Mouse (Mus musculus) MEL (cell line): ENCODE measurements around the gene Hs3st6. TPM values are rescaled to one million over a fixed set of nuclear protein-coding genes. Genes with fewer than 3 reads are reported as not detected.

ENCODE experiments used
- DNase-seq: peaks from one replicate; pipeline ENCODE4 v3.0.0; 2011; ENCODE audit warnings: low read depth, low spot score
- H3K27ac ChIP-seq: 2 replicates; pipeline ENCODE4 v1.5.1; 2012; ENCODE audit warnings: low read depth, mild to moderate bottlenecking, control low read depth, low read length, moderate library complexity; ENCODE audit not compliant: control insufficient read depth
- H3K27me3 ChIP-seq, 2 experiments: fragments of 150-350 bp in 1 of 2; sonication (generic) in 1 of 2; 2 replicates each; pipeline ENCODE4 v1.6.1; 2012; ENCODE audit warnings: low read length in 2 of 2, mild to moderate bottlenecking in 2 of 2, improper control_type of control experiment in 1 of 2, moderate library complexity in 1 of 2; ENCODE audit not compliant: insufficient read depth in 2 of 2, control insufficient read depth in 1 of 2
- H3K36me3 ChIP-seq, 2 experiments: 2 replicates each; pipeline ENCODE4 v1.6.1; 2012 to 2014; ENCODE audit warnings: low read length in 2 of 2, improper control_type of control experiment in 1 of 2, inconsistent platforms in 1 of 2, mild to moderate bottlenecking in 1 of 2; ENCODE audit not compliant: insufficient read depth in 2 of 2, control insufficient read depth in 1 of 2
- H3K4me1 ChIP-seq, 2 experiments: fragments of 150-350 bp in 1 of 2; sonication (generic) in 1 of 2; 2 replicates each; pipeline ENCODE4 v1.6.1; 2012; ENCODE audit warnings: low read length in 2 of 2, improper control_type of control experiment in 1 of 2, mild to moderate bottlenecking in 1 of 2; ENCODE audit not compliant: insufficient read depth in 2 of 2, control insufficient read depth in 1 of 2
- H3K4me3 ChIP-seq, 2 experiments: fragments of 150-350 bp in 1 of 2; sonication (generic) in 1 of 2; 2 replicates each; pipeline ENCODE4 v1.5.1; 2012; ENCODE audit warnings: low read depth in 2 of 2, low read length in 2 of 2, mild to moderate bottlenecking in 2 of 2, moderate library complexity in 2 of 2, control low read depth in 1 of 2, improper control_type of control experiment in 1 of 2; ENCODE audit not compliant: control insufficient read depth in 1 of 2, insufficient read depth in 1 of 2
- H3K79me2 ChIP-seq: 2 replicates; pipeline ENCODE4 v1.6.1; 2012; ENCODE audit warnings: mild to moderate bottlenecking, low read length, moderate library complexity; ENCODE audit not compliant: control insufficient read depth, poor library complexity, insufficient read depth
- H3K9ac ChIP-seq: 2 replicates; pipeline ENCODE4 v1.6.1; 2012; ENCODE audit warnings: low read depth, mild to moderate bottlenecking, control low read depth, low read length, moderate library complexity; ENCODE audit not compliant: control insufficient read depth, poor library complexity, severe bottlenecking
- H3K9me3 ChIP-seq: fragments of 150-350 bp; sonication (generic); replicated peaks from 2 replicates; pipeline ENCODE4 v1.6.1; 2012; ENCODE audit warnings: mild to moderate bottlenecking, low read length, improper control_type of control experiment, moderate library complexity; ENCODE audit not compliant: insufficient read depth
- CHD1 ChIP-seq: IDR thresholded peaks from 2 replicates; pipeline ENCODE4 v1.6.1; 2012; ENCODE audit warnings: low read depth, mild to moderate bottlenecking, inconsistent platforms, low read length, improper control_type of control experiment
- CTCF ChIP-seq, 3 experiments: IDR thresholded peaks in 2 of 3; conservative IDR thresholded peaks in 1 of 3; 2 replicates each; pipeline ENCODE4 v1.5.1; 2011 to 2012; ENCODE audit warnings: low read length in 3 of 3, low read depth in 2 of 3, mild to moderate bottlenecking in 2 of 3, improper control_type of control experiment in 1 of 3, inconsistent platforms in 1 of 3, mixed read lengths in 1 of 3, moderate library complexity in 1 of 3; ENCODE audit not compliant: control insufficient read depth in 1 of 3, insufficient read depth in 1 of 3, poor library complexity in 1 of 3, severe bottlenecking in 1 of 3
- E2F4 ChIP-seq: IDR thresholded peaks from 2 replicates; pipeline ENCODE4 v1.6.1; 2011; ENCODE audit warnings: low read depth, low read length, improper control_type of control experiment, borderline replicate concordance
- EP300 ChIP-seq, 2 experiments: IDR thresholded peaks; 2 replicates each; pipeline ENCODE4 v1.6.1; 2011; ENCODE audit warnings: improper control_type of control experiment in 2 of 2, low read length in 2 of 2, low read depth in 1 of 2, mild to moderate bottlenecking in 1 of 2
- GATA1 ChIP-seq: IDR thresholded peaks from 2 replicates; pipeline ENCODE4 v1.6.1; 2011; ENCODE audit warnings: low read depth, low read length, improper control_type of control experiment
- JUND ChIP-seq: IDR thresholded peaks from 2 replicates; pipeline ENCODE4 v1.6.1; 2011; ENCODE audit warnings: low read depth, mild to moderate bottlenecking, improper control_type of control experiment, low read length
- KAT2A ChIP-seq: conservative IDR thresholded peaks from 2 replicates; pipeline ENCODE4 v1.6.1; 2012; ENCODE audit warnings: low read depth, low read length, improper control_type of control experiment, inconsistent platforms
- MAFK ChIP-seq: IDR thresholded peaks from 2 replicates; pipeline ENCODE4 v1.6.1; 2011; ENCODE audit warnings: low read depth, mild to moderate bottlenecking, low read length, improper control_type of control experiment, borderline replicate concordance
- MAX ChIP-seq: IDR thresholded peaks from 2 replicates; pipeline ENCODE4 v1.6.1; 2011; ENCODE audit warnings: low read length, improper control_type of control experiment
- MEF2A ChIP-seq: IDR thresholded peaks from 2 replicates; pipeline ENCODE4 v1.6.1; 2014; ENCODE audit warnings: low read depth, mild to moderate bottlenecking, inconsistent platforms, low read length, improper control_type of control experiment; ENCODE audit not compliant: poor library complexity, insufficient replicate concordance, severe bottlenecking; ENCODE audit errors: extremely low read depth
- MXI1 ChIP-seq: IDR thresholded peaks from 2 replicates; pipeline ENCODE4 v1.6.1; 2011; ENCODE audit warnings: mild to moderate bottlenecking, low read depth, low read length, improper control_type of control experiment
- MYC ChIP-seq: IDR thresholded peaks from 2 replicates; pipeline ENCODE4 v1.6.1; 2011; ENCODE audit warnings: low read depth, mild to moderate bottlenecking, low read length, improper control_type of control experiment, moderate library complexity
- NRF1 ChIP-seq: IDR thresholded peaks from 2 replicates; pipeline ENCODE4 v1.6.1; 2014; ENCODE audit warnings: low read depth, mild to moderate bottlenecking, inconsistent platforms, low read length, improper control_type of control experiment, moderate library complexity; ENCODE audit not compliant: poor library complexity, insufficient read depth, severe bottlenecking
- POLR2A ChIP-seq, 2 experiments: IDR thresholded peaks; 2 replicates each; pipeline ENCODE4 v1.6.1; 2011 to 2012; ENCODE audit warnings: low read length in 2 of 2, mild to moderate bottlenecking in 2 of 2, control low read depth in 1 of 2, improper control_type of control experiment in 1 of 2, low read depth in 1 of 2, moderate library complexity in 1 of 2; ENCODE audit not compliant: control insufficient read depth in 1 of 2, insufficient read depth in 1 of 2, poor library complexity in 1 of 2
- POLR2AphosphoS5 ChIP-seq: IDR thresholded peaks from 2 replicates; pipeline ENCODE4 v1.6.1; 2012; ENCODE audit warnings: low read depth, borderline replicate concordance, mild to moderate bottlenecking, inconsistent platforms, low read length, moderate library complexity, mixed read lengths
- TAL1 ChIP-seq: IDR thresholded peaks from 2 replicates; pipeline ENCODE4 v1.6.1; 2012; ENCODE audit warnings: mild to moderate bottlenecking, inconsistent platforms, low read length, moderate library complexity, mixed read lengths
- UBTF ChIP-seq: IDR thresholded peaks from 2 replicates; pipeline ENCODE4 v1.6.1; 2012; ENCODE audit warnings: low read depth, mild to moderate bottlenecking, inconsistent platforms, low read length, improper control_type of control experiment, moderate library complexity, borderline replicate concordance; ENCODE audit not compliant: insufficient read depth
- ZMIZ1 ChIP-seq: IDR thresholded peaks from 2 replicates; pipeline ENCODE4 v1.6.1; 2012; ENCODE audit warnings: low read depth, mild to moderate bottlenecking, inconsistent platforms, low read length, improper control_type of control experiment, moderate library complexity
- ZNF384 ChIP-seq: IDR thresholded peaks from 2 replicates; pipeline ENCODE4 v1.6.1; 2012; ENCODE audit warnings: low read depth, mild to moderate bottlenecking, inconsistent platforms, low read length, improper control_type of control experiment
- polyA plus RNA-seq, 2 experiments: library from polyadenylated mRNA; stranded (reverse) in 1 of 2; unstranded in 1 of 2; fragments of >175 nt in 1 of 2; fragments of >200 nt in 1 of 2; gene quantifications; 2 replicates each; pipeline versions ENCODE4 v1.2.1 to v1.2.4; 2012; ENCODE audit warnings: low replicate concordance in 2 of 2, low read depth in 1 of 2; ENCODE audit not compliant: insufficient read length in 2 of 2, insufficient read depth in 1 of 2, missing spikeins in 1 of 2
- total RNA-seq: library from RNA; depleted of rRNA; stranded (reverse); fragments of 300-350 nt; gene quantifications from 2 replicates; pipeline ENCODE4 v1.2.3, GENCODE M21; 2012

Hs3st6 gene
- total and polyA plus RNA-seq, 3 experiments, result not detected

GRCm38 (mm10) chr17:24736330-24737051 lies 16.3 kb upstream of the Hs3st6 start, which contains the start of gene Msrb1 (continued):
- no peak for TF ChIP-seq GATA1
- TF ChIP-seq MAX, result no peak
- no peak for TF ChIP-seq POLR2AphosphoS5
- TF ChIP-seq, all 39 proteins: peak for 10

GRCm38 (mm10) chr17:24737135-24737810 lies 15.5 kb upstream of the Hs3st6 start:
- H3K27ac ChIP-seq, result no peak overlapping the region

GRCm38 (mm10) chr17:24738238-24738637 lies 14.6 kb upstream of the Hs3st6 start:
- H3K79me2 ChIP-seq, result peaks cover 2% of the 10 kb centered on the region; the same call in 1 of the 2 replicates
- TF ChIP-seq MXI1, result no peak
- TF ChIP-seq NRF1, result no peak
- no peak for TF ChIP-seq JUND
- no peak for TF ChIP-seq UBTF
- TF ChIP-seq ZMIZ1, result no peak
- no peak for TF ChIP-seq MAFK
- TF ChIP-seq MEF2A, result no peak
- TF ChIP-seq TAL1, result no peak
- TF ChIP-seq MYC, result no peak
- no peak for TF ChIP-seq KAT2A
- no peak for TF ChIP-seq E2F4
- TF ChIP-seq CHD1, result no peak
- no peak for TF ChIP-seq ZNF384
- no peak for TF ChIP-seq EP300 (IDR thresholded peaks at IDR 0.05; ENCODE audit: low read depth in 1 of 2, low read length in 2 of 2)
- TF ChIP-seq POLR2A (IDR thresholded peaks at IDR 0.05; ENCODE audit: control insufficient read depth in 1 of 2, insufficient read depth in 1 of 2, low read depth in 1 of 2, low read length in 2 of 2, poor library complexity in 1 of 2), result no peak
- TF ChIP-seq, all 39 proteins: peak for 0
- H3K27ac ChIP-seq, result no peak overlapping the region
- H3K4me1 ChIP-seq, result peaks cover 0 to 17% of the 10 kb centered on the region in 2 experiments; a peak in 2 of 4 replicates
- no peaks in the 10 kb centered on the region for H3K27me3 ChIP-seq
- no peak overlapping the region for H3K4me3 ChIP-seq
- no peak overlapping the region for H3K9ac ChIP-seq
- DNase-seq, result no peak
- no peaks in the 10 kb centered on the region for H3K9me3 ChIP-seq
- H3K36me3 ChIP-seq, result peaks cover 0 to 10% of the 10 kb centered on the region in 2 experiments; a peak in 1 of 4 replicates

More at GRCm38 (mm10) chr17:24737135-24737810, 15.5 kb upstream of the Hs3st6 start:
- H3K4me3 ChIP-seq, result peak overlapping the region; percentile 90 to 93; a peak in 3 of 4 replicates
- peaks cover 2% of the 10 kb centered on the region; the same call in 1 of the 2 replicates for H3K79me2 ChIP-seq
- H3K4me1 ChIP-seq, result peaks cover 0 to 17% of the 10 kb centered on the region in 2 experiments; a peak in 2 of 4 replicates
- H3K27me3 ChIP-seq, result no peaks in the 10 kb centered on the region
- H3K9ac ChIP-seq, result peak overlapping the region; percentile 28; the same call in 1 of the 2 replicates
- TF ChIP-seq E2F4 (no peak), ZMIZ1 (no peak), CTCF (IDR thresholded peaks at IDR 0.05 in 2 of 3, conservative IDR thresholded peaks at IDR 0.05 in 1 of 3; ENCODE audit: control insufficient read depth in 1 of 3, insufficient read depth in 1 of 3, low read depth in 2 of 3, low read length in 3 of 3, poor library complexity in 1 of 3, severe bottlenecking in 1 of 3) (peak in 2 of 3 experiments; percentile 14 to 21; a peak in 2 of 6 replicates)
- peak; percentile 47 for DNase-seq
- peaks cover 0 to 10% of the 10 kb centered on the region in 2 experiments; a peak in 1 of 4 replicates for H3K36me3 ChIP-seq
- no peaks in the 10 kb centered on the region for H3K9me3 ChIP-seq
